Mouse (Mus musculus) heart, embryonic 11.5 days (tissue): ENCODE data around the gene Crk. TPM values are rescaled to one million over a fixed set of nuclear protein-coding genes. Genes with fewer than 3 reads are reported as not detected.

ENCODE experiments used
- ATAC-seq: fragments of 200-750 bp; cut with Nextera tagmentation; replicated peaks from 2 replicates; pipeline ENCODE4 v1.8.0; 2017; ENCODE audit warnings: moderate library complexity; ENCODE audit not compliant: insufficient number of reproducible peaks, low FRiP score, low TSS enrichment
- H3K27ac ChIP-seq: fragments of 300-500 bp; sonication (generic); 2 replicates; pipeline ENCODE4 v1.5.1; 2014; ENCODE audit warnings: mild to moderate bottlenecking, low read depth, low read length
- H3K27me3 ChIP-seq: fragments of 300-500 bp; sonication (generic); 2 replicates; pipeline ENCODE4 v1.6.1; 2014; ENCODE audit warnings: mild to moderate bottlenecking, low read length, mixed read lengths; ENCODE audit not compliant: control insufficient read depth, insufficient read depth
- H3K36me3 ChIP-seq: fragments of 300-500 bp; sonication (generic); 2 replicates; pipeline ENCODE4 v1.6.1; 2014; ENCODE audit warnings: mild to moderate bottlenecking, low read length, moderate library complexity, mixed read lengths; ENCODE audit not compliant: control insufficient read depth, insufficient read depth
- H3K4me1 ChIP-seq: fragments of 300-500 bp; sonication (generic); 2 replicates; pipeline ENCODE4 v1.6.1; 2014; ENCODE audit warnings: low read length; ENCODE audit not compliant: control insufficient read depth, insufficient read depth
- H3K4me2 ChIP-seq: fragments of 300-500 bp; sonication (generic); 2 replicates; pipeline ENCODE4 v1.6.1; 2014; ENCODE audit warnings: mild to moderate bottlenecking, moderate library complexity
- H3K4me3 ChIP-seq: fragments of 300-500 bp; sonication (generic); 2 replicates; pipeline ENCODE4 v1.5.1; 2014; ENCODE audit warnings: low read depth, low read length
- H3K9ac ChIP-seq: fragments of 300-500 bp; sonication (generic); 2 replicates; pipeline ENCODE4 v1.6.1; 2014; ENCODE audit warnings: mild to moderate bottlenecking, low read depth, low read length, moderate library complexity
- H3K9me3 ChIP-seq: fragments of 300-500 bp; sonication (generic); replicated peaks from 2 replicates; pipeline ENCODE4 v1.6.1; 2016; ENCODE audit warnings: low read length; ENCODE audit not compliant: control insufficient read depth
- whole genome bisulfite sequencing: fragments of 180-500 bp; shearing (Covaris S2); extraction: QIAGEN DNeasy Blood & Tissue Kit; methylation state at CpG from one replicate; pipeline ENCODE4 v1.1.7; 2014; ENCODE audit not compliant: insufficient replicate concordance; 5-methylcytosine and 5-hydroxymethylcytosine counted together
- polyA plus RNA-seq: library from polyadenylated mRNA; unstranded; fragments of >200 nt; fragmentation: Nextera tagmentation; extraction: Ambion mirVana; gene quantifications from 2 replicates; pipeline ENCODE4 v1.2.1, GENCODE M21; 2014

The Crk gene
- polyA plus RNA-seq, 1 experiment from 2014 or later: 90.3 TPM

DNA sequence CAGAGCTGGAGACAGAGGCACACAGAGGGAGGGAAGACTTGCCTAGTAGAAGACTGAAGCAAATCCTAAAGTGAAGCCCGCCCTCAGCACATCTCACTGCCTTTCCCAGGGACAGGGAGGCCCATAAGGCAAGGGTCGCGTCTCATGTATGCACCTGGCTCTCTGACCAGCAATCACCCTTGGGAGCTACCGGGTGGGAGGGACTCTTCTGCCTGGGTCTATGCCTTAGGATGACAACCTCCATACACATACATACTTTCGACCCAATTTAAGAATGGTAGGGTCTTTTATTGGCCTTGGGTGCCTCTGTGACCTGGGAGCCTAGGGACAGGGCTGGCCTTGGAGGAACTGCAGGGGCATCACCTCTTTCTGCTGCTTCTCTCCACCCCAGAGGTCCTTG is 5.6 kb upstream of the Crk start:
- peaks cover 39% of the 10 kb centered on the region for H3K36me3 ChIP-seq
- H3K9ac ChIP-seq: no peak overlapping the region
- no peaks in the 10 kb centered on the region for H3K9me3 ChIP-seq
- H3K4me2 ChIP-seq: no peak overlapping the region
- H3K27ac ChIP-seq: no peak overlapping the region
- H3K4me3 ChIP-seq: no peak overlapping the region
- no peaks in the 10 kb centered on the region for H3K4me1 ChIP-seq
- WGBS: 92% methylated on average over 5 of the region's 5 CpGs
- no peaks in the 10 kb centered on the region for H3K27me3 ChIP-seq
- ATAC-seq: no peak

DNA sequence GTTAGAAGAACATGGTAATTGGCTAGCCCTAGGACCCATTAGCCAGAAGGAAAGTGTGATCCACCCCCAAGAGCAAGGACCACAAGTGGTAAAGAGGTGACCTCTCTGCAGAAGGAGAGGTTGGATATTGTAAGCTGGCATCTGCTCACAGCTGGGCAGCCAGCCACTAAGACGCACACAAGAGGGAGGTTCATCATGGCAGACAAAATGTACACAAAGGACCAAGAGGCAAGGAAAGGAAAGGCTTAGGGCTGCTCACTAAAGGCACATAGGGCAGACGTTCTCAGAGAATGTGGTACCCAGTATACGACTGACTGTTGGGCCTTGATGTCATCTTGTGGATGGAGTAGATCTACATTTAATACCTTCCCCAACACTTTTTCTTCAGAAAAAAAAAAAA is 4.2 kb upstream of the Crk start:
- WGBS: 79% methylated on average over 3 of the region's 3 CpGs
- Histone ChIP-seq H3K4me1 (no peaks in the 10 kb centered on the region), H3K4me3 (no peak overlapping the region), H3K4me2 (no peak overlapping the region), H3K9ac (no peak overlapping the region), H3K9me3 (no peaks in the 10 kb centered on the region), H3K27me3 (no peaks in the 10 kb centered on the region), H3K27ac (no peak overlapping the region), H3K36me3 (peaks cover 30% of the 10 kb centered on the region)
- no peak for ATAC-seq

DNA sequence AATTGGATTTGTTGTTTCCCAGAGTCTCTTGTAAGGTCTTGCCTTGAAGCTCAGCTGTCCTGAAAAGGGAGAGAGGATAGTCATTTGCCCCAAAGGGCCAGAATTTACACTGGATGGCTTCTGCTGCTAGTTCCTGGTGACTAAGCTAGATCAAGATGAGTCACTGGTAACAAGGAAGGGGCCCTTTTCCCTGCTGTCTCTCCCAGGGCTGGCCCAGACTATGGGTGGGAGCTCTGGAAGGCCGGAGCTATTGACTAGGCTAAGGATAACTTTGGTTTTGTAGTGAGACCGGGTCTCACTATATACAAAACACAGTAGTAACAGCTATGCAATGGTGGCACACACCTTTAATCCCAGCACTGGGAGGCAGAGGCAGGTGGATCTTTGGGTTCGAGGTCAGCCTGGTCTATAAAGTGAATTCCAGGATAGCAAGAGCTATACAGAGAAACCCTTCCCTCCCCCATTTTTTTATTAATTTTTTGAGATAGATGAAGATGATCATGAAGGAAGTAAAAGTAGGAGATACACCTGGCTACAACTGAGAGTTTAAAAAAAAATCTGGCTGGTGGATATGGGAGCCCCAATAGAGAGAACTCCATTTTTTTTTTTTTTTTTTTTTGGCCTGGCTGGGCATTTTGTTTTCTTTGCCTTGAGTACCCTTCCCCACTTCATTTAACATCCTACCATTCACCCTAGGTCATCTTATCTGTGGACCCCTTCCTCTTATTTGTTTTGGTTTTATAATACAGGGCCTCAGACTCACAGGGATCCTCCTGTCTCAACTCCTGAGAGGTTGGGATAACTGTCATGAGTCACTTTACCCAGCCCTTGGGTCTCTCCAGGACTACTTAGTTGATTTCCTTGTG is 945 bp upstream of the Crk start:
- peaks cover 3% of the 10 kb centered on the region; the same call in 1 of the 2 replicates for H3K36me3 ChIP-seq
- H3K9ac ChIP-seq: peak overlapping the region; percentile 59
- H3K4me2 ChIP-seq: peak overlapping the region; percentile 85
- H3K4me1 ChIP-seq: peaks cover 11% of the 10 kb centered on the region
- 80% methylated on average over 3 of the region's 3 CpGs for WGBS
- H3K27me3 ChIP-seq: no peaks in the 10 kb centered on the region
- peak overlapping the region; percentile 90 for H3K27ac ChIP-seq
- H3K4me3 ChIP-seq: peak overlapping the region; percentile 94
- no peak for ATAC-seq
- H3K9me3 ChIP-seq: no peaks in the 10 kb centered on the region

DNA sequence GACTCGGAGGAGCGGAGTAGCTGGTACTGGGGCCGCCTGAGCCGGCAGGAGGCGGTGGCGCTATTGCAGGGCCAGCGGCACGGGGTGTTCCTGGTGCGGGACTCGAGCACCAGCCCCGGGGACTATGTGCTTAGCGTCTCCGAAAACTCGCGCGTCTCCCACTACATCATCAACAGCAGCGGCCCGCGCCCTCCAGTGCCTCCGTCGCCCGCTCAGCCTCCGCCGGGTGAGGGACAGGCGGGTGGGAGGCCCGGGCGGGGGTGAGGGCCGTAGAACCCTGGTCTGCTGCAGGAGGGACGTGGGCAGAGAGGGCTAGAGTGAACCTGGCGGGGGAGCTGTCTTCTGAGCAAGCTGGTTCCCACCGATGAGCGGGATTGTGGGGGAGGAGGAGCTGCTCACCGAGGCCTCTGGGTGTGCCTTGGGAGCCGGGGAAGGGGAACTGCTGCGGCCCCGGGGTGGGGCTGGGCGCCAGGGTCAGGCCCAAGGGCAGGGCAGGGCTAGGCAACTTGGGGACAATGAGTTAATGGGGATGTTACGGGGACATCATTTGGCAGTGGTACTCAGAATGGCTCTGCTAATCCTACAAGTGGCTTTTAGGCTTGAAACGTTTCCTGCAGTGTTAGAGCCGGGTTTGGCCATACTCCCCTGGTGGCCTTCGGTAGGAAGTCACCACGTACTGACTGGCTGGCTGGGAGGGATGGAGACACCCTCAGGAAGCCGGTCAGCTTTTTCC is 546 bp downstream of the Crk start:
- no peaks in the 10 kb centered on the region for H3K27me3 ChIP-seq
- under 1% methylated on average over 43 of the region's 43 CpGs for WGBS
- peak overlapping the region; percentile 89 for H3K9ac ChIP-seq
- no peaks in the 10 kb centered on the region for H3K36me3 ChIP-seq
- no peaks in the 10 kb centered on the region for H3K9me3 ChIP-seq
- H3K4me3 ChIP-seq: peak overlapping the region; percentile 94
- H3K4me1 ChIP-seq: peaks cover 11% of the 10 kb centered on the region
- peak; percentile 75 for ATAC-seq
- peak overlapping the region; percentile 85 for H3K4me2 ChIP-seq
- peak overlapping the region; percentile 90 for H3K27ac ChIP-seq

DNA sequence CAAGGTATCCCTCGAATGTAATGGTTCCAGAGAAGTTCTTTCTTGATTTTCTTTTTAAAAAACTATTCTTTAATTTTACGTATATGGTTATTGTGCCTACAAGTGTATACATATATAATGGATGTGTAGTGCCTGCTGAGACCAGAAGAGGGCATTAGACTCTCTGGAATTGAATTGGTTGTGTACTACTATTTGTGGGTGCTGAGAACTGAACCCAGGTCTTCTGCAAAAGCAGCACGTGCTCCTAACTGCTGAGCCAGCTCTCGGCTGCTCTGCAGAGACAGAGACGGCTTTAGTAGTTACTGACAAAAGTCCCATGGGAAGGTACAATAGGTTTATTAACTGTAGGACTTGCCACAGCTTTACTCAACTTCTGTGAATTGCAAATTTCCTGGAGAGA is 5.4 kb downstream of the Crk start:
- no peak overlapping the region for H3K9ac ChIP-seq
- peaks cover 18% of the 10 kb centered on the region for H3K4me1 ChIP-seq
- no peaks in the 10 kb centered on the region for H3K9me3 ChIP-seq
- no peak for ATAC-seq
- H3K27me3 ChIP-seq: no peaks in the 10 kb centered on the region
- no peak overlapping the region for H3K27ac ChIP-seq
- H3K4me2 ChIP-seq: no peak overlapping the region
- no peaks in the 10 kb centered on the region for H3K36me3 ChIP-seq
- no peak overlapping the region for H3K4me3 ChIP-seq
- 94% methylated on average over 5 of the region's 5 CpGs for WGBS

DNA sequence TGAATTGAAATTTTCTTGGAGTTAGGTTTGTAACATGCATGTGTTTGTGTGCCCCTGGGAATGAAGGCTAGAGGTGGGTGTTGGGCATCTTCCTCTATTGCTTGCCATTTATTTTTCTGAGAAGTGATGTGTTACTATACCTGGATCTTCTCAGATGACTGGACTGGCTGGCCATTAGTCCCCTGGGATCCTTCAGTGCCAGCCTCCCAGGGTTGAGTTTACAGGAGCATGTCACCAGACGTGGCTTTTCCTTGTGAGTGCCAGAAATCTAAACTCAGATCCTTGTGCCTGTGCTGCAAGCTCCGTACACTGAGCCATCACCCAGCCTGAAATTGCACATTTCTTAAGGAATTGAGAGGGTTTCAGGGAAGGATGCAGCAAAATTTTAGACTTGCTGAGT is 5.9 kb downstream of the Crk start:
- no peak for ATAC-seq
- Histone ChIP-seq H3K9ac (no peak overlapping the region), H3K27ac (no peak overlapping the region), H3K4me1 (peaks cover 18% of the 10 kb centered on the region), H3K4me2 (no peak overlapping the region), H3K36me3 (no peaks in the 10 kb centered on the region), H3K4me3 (no peak overlapping the region), H3K9me3 (no peaks in the 10 kb centered on the region), H3K27me3 (no peaks in the 10 kb centered on the region)
- 71% methylated on average over 2 of the region's 2 CpGs for WGBS

DNA sequence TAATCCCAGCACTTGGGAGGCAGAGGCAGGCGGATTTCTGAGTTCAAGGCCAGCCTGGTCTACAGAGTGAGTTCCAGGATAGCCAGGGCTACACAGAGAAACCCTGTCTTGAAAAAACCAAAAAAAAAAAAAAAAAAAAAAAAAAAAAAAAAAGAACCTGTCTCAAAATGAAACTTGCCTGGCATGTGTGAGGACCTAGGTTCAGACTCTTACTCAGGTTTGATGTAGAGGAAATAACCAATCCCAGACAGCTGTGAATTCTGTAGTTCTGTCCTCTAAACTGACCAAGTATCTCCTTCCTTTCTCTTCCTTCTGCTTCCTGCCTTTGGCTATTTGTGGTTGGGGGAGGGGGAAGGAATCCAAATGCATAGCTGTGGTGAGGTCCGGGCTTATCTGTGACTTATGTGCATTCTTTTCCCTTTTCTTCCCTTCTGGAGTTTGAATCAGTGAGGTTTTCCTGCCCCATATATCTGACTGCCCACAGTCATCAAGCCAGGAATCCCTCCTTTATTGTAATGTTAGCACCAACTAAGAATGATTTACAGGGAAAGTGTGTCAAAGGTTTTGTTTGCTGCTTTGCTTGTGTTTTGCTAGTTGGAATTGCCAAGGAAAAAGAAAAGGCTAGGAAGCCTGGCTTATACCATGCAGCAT is 8.4 kb downstream of the Crk start:
- no peak for ATAC-seq
- Histone ChIP-seq H3K4me2 (no peak overlapping the region), H3K9ac (no peak overlapping the region), H3K27me3 (no peaks in the 10 kb centered on the region), H3K4me3 (no peak overlapping the region), H3K4me1 (peaks cover 7% of the 10 kb centered on the region), H3K27ac (0 out of 2 replicates have a peak overlapping the region, but pooled peaks have one; percentile 42), H3K9me3 (no peaks in the 10 kb centered on the region), H3K36me3 (peaks cover 5% of the 10 kb centered on the region)
- 31% methylated on average over 2 of the region's 2 CpGs for WGBS

DNA sequence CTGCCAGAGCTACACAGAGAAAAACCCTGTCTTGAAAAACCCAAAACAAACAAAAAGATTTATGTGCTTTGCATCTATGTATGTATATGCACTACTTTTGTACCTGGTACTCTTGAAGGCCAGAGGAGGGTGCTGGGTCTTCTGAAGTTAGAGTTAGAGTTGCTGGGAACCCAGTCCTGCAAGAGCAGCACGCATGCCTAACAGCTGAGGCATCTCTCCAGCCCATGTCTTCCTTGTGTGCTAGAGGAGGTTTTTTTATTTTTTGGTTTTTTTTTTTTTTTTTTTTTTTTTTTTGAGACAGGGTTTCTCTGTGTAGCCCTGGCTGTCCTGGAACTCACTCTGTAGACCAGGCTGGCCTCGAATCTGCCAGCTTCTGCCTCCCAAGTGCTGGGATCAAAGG is 9.1 kb downstream of the Crk start:
- peaks cover 10% of the 10 kb centered on the region for H3K36me3 ChIP-seq
- H3K27ac ChIP-seq: 0 out of 2 replicates have a peak overlapping the region, but pooled peaks have one; percentile 42
- no peaks in the 10 kb centered on the region for H3K9me3 ChIP-seq
- no peak overlapping the region for H3K4me3 ChIP-seq
- H3K4me1 ChIP-seq: peaks cover 7% of the 10 kb centered on the region
- WGBS: 83% methylated on average over 2 of the region's 2 CpGs
- no peak for ATAC-seq
- H3K4me2 ChIP-seq: no peak overlapping the region
- H3K9ac ChIP-seq: no peak overlapping the region
- no peaks in the 10 kb centered on the region for H3K27me3 ChIP-seq
